Mouse (Mus musculus) cerebellum, postnatal 4 days (tissue): Measurements from ENCODE around the gene Farp2.
"Not testable (repeated sequence)": the region's sequence is repeated elsewhere in the genome, so short reads cannot be mapped to it uniquely, and the experiment has no call there.

ENCODE experiments used
- DNase-seq, 2 experiments: peaks; one replicate each; pipeline ENCODE4 v3.0.0; 2022; ENCODE audit warnings: low spot score in 2 of 2, mixed read lengths in 1 of 2

The Farp2 gene

GRCm38 (mm10) chr1:93511585-93512350 lies at the start of gene Farp2:
TSS of gene Farp2 (plus strand) at chr1:93512079.
- peak; percentile 68 to 91 for DNase-seq

DNA sequence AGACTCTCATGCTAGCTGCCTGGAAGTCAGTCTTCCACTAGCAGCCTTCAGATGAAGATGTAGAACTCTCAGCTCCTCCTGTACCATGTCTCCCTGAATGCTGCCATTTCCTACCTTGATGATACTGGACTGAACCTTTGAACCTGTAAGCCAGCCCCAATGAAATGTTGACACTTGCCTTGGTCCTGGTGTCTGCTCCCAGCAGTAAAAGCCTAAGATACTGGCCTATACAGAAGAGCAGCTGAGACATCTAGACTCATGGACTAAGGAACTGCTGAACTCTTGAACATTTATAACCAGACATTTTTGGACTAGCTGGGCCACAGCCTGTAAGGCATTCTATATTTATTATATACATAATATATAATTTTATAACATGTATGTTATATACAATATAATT lies 46.8 kb upstream of the Farp2 start:
- DNase-seq = no peak

- no peak for DNase-seq
Observed at GRCm38 (mm10) chr1:93465746-93466145, 46.1 kb upstream of the Farp2 start.

GRCm38 (mm10) chr1:93468626-93469025 lies 43.3 kb upstream of the Farp2 start:
- DNase-seq = no peak

DNA sequence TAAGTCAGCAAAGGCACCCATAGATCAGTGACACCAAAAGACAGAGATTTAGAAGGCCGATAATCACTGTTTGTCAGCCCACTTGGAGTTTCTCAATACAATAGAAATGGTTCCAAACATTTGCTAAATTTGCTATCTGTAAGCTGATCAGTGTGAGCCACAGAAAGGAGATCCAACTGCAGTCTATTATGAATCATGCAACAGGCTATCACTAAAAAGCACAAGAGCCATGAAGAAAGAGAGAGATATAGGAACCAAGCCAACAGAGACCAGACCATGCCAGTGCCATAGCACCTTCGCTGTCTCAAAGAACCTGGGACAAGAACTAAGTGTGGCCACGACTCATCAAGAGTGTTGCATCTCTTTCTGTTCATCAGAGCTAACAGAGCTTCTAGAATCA lies 36.2 kb upstream of the Farp2 start:
- no peak for DNase-seq

GRCm38 (mm10) chr1:93477758-93478585 lies 33.9 kb upstream of the Farp2 start:
- peak; percentile 95 to 99 for DNase-seq

- DNase-seq = peak; percentile 97 to 99
Observed at GRCm38 (mm10) chr1:93478586-93479475, 33.0 kb upstream of the Farp2 start, which contains the start of gene Hdlbp. TSS of gene Hdlbp (minus strand) at chr1:93478815.

DNA sequence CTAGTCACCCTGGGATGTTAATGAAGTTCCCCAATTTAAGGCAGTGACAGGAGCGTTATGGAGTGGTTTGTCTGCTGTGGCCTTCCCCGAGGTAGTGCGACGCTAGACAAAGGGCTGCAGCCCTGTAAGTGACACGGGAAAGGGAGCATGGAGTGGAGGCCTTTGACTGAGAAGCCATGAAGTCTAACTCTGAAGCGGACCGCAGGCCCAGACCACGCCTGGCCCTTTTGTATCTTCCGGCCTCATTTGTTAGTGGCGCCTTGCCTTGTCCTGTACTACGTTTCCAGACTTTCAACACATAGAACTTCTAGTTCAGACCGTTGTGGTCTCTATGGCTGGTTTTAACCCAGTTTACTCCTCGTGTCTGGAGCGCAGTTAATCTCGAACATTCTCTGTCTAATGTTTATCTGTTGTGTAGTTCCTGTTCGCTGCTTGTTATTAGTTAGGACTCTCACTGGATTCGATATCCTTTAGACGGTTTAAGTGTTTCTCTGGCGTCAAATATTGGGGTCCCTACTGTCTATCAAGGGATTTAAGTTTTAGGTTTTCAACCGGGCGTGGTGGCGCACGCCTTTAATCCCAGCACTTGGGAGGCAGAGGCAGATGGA lies 32.3 kb upstream of the Farp2 start:
- peak in 1 of 2 experiments; percentile 14 for DNase-seq

DNA sequence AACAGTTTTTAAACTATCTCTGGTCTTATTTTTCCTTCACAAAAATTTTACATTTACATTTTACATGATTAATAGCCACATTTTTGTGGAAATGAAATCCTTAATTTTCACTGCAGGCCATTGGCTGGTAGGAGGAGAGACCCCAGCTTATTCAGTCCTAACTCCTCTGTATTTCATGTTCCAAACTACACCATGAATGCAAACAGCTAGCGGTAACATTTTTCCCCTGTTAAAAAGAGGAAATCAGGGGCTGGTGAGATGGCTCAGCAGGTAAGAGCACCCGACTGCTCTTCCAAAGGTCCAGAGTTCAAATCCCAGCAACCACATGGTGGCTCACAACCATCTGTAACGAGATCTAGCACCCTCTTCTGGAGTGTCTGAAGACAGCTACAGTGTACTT lies 25.6 kb upstream of the Farp2 start:
- not testable (repeated sequence) for DNase-seq

DNA sequence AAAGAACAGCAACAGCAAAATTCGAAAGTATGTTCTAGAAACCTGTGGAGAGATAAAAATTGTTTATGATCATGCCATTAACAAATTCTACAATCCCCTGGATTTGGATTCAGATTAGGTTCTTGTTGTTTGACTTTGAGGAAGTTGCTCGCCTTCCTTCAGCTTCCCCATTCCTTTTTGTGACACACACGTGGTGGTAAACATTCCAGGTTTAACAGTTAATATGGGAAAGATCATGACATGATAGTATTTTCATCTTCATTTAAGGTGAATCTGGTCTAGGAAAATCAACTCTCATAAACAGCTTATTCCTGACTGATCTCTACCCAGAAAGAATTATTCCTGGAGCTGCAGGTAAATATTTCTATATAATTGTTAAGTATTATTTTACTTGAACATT lies 16.6 kb upstream of the Farp2 start:
- no peak for DNase-seq

GRCm38 (mm10) chr1:93506944-93507676 lies 4.8 kb upstream of the Farp2 start:
- no peak for DNase-seq

- DNase-seq = not testable (repeated sequence)
Observed at GRCm38 (mm10) chr1:93508576-93508975, 3.3 kb upstream of the Farp2 start.

- DNase-seq = no peak
Observed at GRCm38 (mm10) chr1:93512351-93512690, 442 bp downstream of the Farp2 start.

DNA sequence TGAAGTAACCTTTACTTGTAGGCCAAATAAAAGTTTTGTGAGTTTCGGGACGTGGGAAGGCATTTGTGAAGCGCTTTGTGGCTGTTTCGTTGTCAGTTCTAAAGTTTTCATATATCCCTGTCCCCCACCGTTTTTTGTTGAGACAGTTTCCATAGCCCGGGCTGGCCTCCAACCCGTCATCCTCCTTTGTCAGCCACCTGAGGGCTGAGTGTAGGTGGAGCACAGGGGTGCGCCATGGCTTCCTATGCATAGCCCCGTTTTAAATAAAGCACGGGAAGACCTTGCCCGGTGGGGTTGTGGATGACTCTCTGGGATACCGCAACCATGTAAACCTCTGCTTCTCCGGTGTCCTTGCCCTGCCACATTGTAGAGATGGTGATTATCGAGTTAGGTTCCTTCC lies 1.3 kb downstream of the Farp2 start:
- no peak for DNase-seq

DNA sequence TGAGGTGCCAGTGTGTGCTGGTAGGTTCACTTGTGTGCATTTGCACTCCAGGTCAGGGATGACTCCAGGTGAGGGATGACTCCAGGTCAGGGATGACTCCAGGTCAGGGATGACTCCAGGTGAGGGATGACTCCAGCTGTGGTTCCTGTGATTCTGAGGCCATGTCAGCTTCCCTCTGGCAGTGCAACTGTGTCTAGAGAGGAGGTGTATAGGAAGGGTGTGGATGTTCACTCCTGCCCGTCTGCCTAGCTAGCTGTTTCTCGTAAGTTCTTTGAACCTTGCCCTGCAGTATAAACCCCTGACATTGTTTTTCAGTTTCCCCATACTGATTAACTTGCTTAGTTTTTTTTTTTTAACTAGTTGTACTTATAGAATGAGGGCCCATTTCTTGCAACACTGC lies 9.6 kb downstream of the Farp2 start:
- DNase-seq = no peak

DNA sequence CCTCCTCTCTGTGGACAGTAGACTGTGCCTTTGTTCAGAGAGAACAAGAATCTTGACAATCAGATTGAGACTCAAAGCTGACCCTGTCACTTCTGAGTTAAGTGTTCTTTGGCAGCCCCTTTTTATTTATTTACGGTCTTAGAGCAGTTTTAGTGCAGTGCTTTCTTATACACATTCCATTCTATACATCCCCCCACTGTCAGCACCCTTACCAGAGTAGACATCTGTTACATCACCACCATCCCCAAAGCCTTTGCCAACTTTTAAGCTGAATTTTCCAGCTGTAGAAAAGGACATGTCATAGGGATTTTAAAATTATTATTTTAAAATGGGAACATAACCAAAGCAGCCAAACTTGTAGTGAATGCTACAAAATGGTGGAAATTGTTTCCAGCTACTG lies 10.4 kb downstream of the Farp2 start:
- DNase-seq = no peak

- no peak for DNase-seq
Observed at GRCm38 (mm10) chr1:93529801-93530200, 17.9 kb downstream of the Farp2 start.

- DNase-seq = no peak
Observed at GRCm38 (mm10) chr1:93537227-93537626, 25.3 kb downstream of the Farp2 start.

DNA sequence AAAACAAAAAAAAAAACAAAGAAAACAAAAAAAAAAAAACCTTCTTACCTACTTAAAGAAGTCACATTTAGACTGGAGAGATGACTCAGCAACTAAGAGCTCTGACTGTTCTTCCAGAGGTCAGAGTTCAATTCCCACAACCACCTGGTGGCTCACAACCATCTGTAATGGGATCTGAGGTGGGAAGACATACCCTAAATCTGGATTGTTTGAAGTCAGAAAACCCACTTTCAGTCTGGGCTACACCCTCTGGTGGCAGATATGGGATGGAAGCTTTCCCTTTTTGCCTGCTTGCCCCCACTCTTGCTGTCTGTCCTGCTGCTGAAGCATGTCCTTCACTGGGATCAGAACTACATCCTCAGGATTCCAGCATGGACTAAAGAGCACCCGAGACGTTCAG lies 31.3 kb downstream of the Farp2 start:
- no peak for DNase-seq

GRCm38 (mm10) chr1:93547286-93547685 lies 35.4 kb downstream of the Farp2 start:
- DNase-seq = no peak

- DNase-seq = no peak
Observed at GRCm38 (mm10) chr1:93551427-93551826, 39.5 kb downstream of the Farp2 start.
